Mouse (Mus musculus): Measurements from ENCODE around the gene Cks1brt. TPM values are rescaled to one million over a fixed set of nuclear protein-coding genes. Genes with fewer than 3 reads are reported as not detected.

Cks1brt gene
- total and polyA plus RNA-seq, 3 experiments, result not detected

DNA sequence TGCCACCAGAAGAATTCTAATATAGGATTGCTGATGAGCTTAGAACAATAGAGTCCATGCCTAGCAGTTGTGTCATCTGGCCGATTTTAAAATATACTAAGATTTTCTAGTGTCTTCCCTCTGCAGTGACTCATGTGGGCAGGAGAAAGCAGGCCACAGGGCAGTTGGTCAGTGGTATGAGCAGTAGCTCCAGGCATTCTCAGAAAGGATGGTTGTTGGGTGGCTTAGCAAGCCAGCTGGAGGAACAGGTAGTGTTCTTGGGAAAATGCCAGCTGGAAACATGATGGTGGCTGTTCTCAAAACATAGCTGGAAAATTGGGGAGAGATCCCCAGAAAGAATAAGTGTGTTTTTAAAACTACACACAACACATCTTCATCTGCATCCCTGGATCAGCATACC, 40.6 kb downstream of the Cks1brt start:
- in situ Hi-C loops (cut with MboI; ENCODE audit: low pct_ligation_motif_present, low pct_unique_long_range_greater_than_20kb, low sequenced_read_pairs) (no loop called here), dilution Hi-C loops (cut with MboI; ENCODE audit: extremely low pct_ligation_motif_present, extremely low pct_unique_long_range_greater_than_20kb, low sequenced_read_pairs) (no loop called here)
- Histone ChIP-seq H3K9me3 (replicated peaks; ENCODE audit: low read length) (no peaks in the 10 kb centered on the region), H3K36me3 (replicated peaks in 1 of 2; ENCODE audit: control insufficient read depth in 1 of 2, insufficient read depth in 1 of 2, low read length in 1 of 2) (no peaks in the 10 kb centered on the region), H3K4me2 (ENCODE audit: insufficient read depth, low read depth, poor library complexity, severe bottlenecking) (no peak overlapping the region), H3K27ac (ENCODE audit: insufficient read depth, low read depth) (no peak overlapping the region), H3K9ac (ENCODE audit: insufficient read depth, low read depth) (no peak overlapping the region), H3K27me3 (replicated peaks) (peaks cover 7% of the 10 kb centered on the region), H3K4me3 (replicated peaks in 1 of 3; ENCODE audit: low read depth in 2 of 3, low read length in 2 of 3, poor library complexity in 1 of 3) (no peak overlapping the region), H3K79me2 (replicated peaks; ENCODE audit: control insufficient read depth, extremely low read depth, insufficient read depth, poor library complexity, severe bottlenecking) (no peaks in the 10 kb centered on the region), H3K4me1 (ENCODE audit: control insufficient read depth in 1 of 2, insufficient read depth in 2 of 2) (no peaks in the 10 kb centered on the region)
- no peak for TF ChIP-seq NRF1 (IDR thresholded peaks at IDR 0.05; ENCODE audit: low read depth, low read length)
- no peak for TF ChIP-seq TCF12 (IDR thresholded peaks at IDR 0.05; ENCODE audit: low read depth, low read length)
- TF ChIP-seq TBP (conservative IDR thresholded peaks at IDR 0.05; ENCODE audit: low read depth, low read length), result no peak
- no peak for TF ChIP-seq MYC (IDR thresholded peaks at IDR 0.05; ENCODE audit: low read depth, low read length)
- no peak for TF ChIP-seq MAX (IDR thresholded peaks at IDR 0.05; ENCODE audit: low read length)
- TF ChIP-seq ELF1 (IDR thresholded peaks at IDR 0.05; ENCODE audit: low read depth, low read length), result no peak
- TF ChIP-seq CHD2 (IDR thresholded peaks at IDR 0.05; ENCODE audit: low read length), result no peak
- TF ChIP-seq IRF4 (IDR thresholded peaks at IDR 0.05; ENCODE audit: low read depth, low read length), result no peak
- no peak for TF ChIP-seq EP300 (IDR thresholded peaks at IDR 0.05; ENCODE audit: low read length)
- DNase-seq (ENCODE audit: extremely low read depth), result no peak

DNA sequence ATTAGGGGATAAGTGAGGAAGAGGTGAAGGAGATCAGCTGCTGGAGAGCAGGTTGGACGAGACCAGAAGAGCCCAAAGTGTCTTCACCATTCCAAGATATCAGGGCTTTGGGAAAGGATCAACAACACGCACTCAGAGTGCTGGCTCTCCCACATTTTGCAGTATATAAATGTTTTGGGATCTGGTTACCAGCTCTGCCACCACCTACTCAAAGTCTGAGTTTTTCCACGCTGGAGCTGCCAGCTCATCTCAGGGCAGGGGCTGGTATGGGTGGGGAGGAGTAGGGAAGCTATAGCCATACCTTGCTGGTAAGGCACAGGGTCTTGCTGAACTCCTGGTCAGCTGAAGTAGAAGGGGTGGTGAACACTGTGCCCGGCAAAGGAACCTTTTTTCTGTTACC, 68.5 kb downstream of the Cks1brt start:
- no peak for TF ChIP-seq ZC3H11A (IDR thresholded peaks at IDR 0.05; ENCODE audit: low read depth, low read length)
- no peak for TF ChIP-seq CHD2 (IDR thresholded peaks at IDR 0.05; ENCODE audit: low read length)
- TF ChIP-seq MAZ (IDR thresholded peaks at IDR 0.05; ENCODE audit: low read depth, low read length), result no peak
- TF ChIP-seq USF1 (IDR thresholded peaks at IDR 0.05; ENCODE audit: low read depth, low read length), result no peak
- TF ChIP-seq PAX5 (IDR thresholded peaks at IDR 0.05; ENCODE audit: low read length), result no peak
- TF ChIP-seq CHD1 (IDR thresholded peaks at IDR 0.05; ENCODE audit: low read depth, low read length), result no peak
- no peak for TF ChIP-seq NRF1 (IDR thresholded peaks at IDR 0.05; ENCODE audit: low read depth, low read length)
- TF ChIP-seq UBTF (IDR thresholded peaks at IDR 0.05; ENCODE audit: low read depth, low read length), result no peak
- TF ChIP-seq ZKSCAN1 (IDR thresholded peaks at IDR 0.05; ENCODE audit: borderline replicate concordance, low read depth, low read length), result no peak
- TF ChIP-seq ZNF384 (IDR thresholded peaks at IDR 0.05; ENCODE audit: low read depth, low read length), result no peak
- H3K27me3 ChIP-seq (replicated peaks), result peaks cover 37% of the 10 kb centered on the region
- in situ Hi-C loops (cut with MboI; ENCODE audit: low pct_ligation_motif_present, low pct_unique_long_range_greater_than_20kb, low sequenced_read_pairs) (no loop called here), dilution Hi-C loops (cut with MboI; ENCODE audit: extremely low pct_ligation_motif_present, extremely low pct_unique_long_range_greater_than_20kb, low sequenced_read_pairs) (no loop called here)
- H3K4me3 ChIP-seq (replicated peaks in 1 of 3; ENCODE audit: low read depth in 2 of 3, low read length in 2 of 3, poor library complexity in 1 of 3), result no peak overlapping the region
- H3K9ac ChIP-seq (ENCODE audit: insufficient read depth, low read depth), result no peak overlapping the region
- H3K4me2 ChIP-seq (ENCODE audit: insufficient read depth, low read depth, poor library complexity, severe bottlenecking), result no peak overlapping the region
- no peak for DNase-seq (ENCODE audit: extremely low read depth)
- 0 out of 4 replicates have a peak, but pooled peaks cover 0 to 2% of the 10 kb centered on the region in 2 experiments for H3K4me1 ChIP-seq (ENCODE audit: control insufficient read depth in 1 of 2, insufficient read depth in 2 of 2)
- no peaks in the 10 kb centered on the region for H3K36me3 ChIP-seq (replicated peaks in 1 of 2; ENCODE audit: control insufficient read depth in 1 of 2, insufficient read depth in 1 of 2, low read length in 1 of 2)
- no peak overlapping the region for H3K27ac ChIP-seq (ENCODE audit: insufficient read depth, low read depth)
- H3K9me3 ChIP-seq (replicated peaks; ENCODE audit: low read length), result peaks cover 4% of the 10 kb centered on the region
- no peaks in the 10 kb centered on the region for H3K79me2 ChIP-seq (replicated peaks; ENCODE audit: control insufficient read depth, extremely low read depth, insufficient read depth, poor library complexity, severe bottlenecking)

All from CH12.LX (cell line).